Mouse (Mus musculus) liver, embryonic 15.5 days (tissue): ENCODE results near the gene Mterf4. TPM values are rescaled to one million over a fixed set of nuclear protein-coding genes. Genes with fewer than 3 reads are reported as not detected.

ENCODE experiments used
- ATAC-seq: fragments of 200-750 bp; cut with Nextera tagmentation; 2 replicates; pipeline ENCODE4 v1.8.0; 2017; ENCODE audit warnings: moderate number of reproducible peaks, mild to moderate bottlenecking, moderate library complexity; ENCODE audit not compliant: insufficient read depth
- H3K27ac ChIP-seq: fragments of 300-500 bp; sonication (generic); replicated peaks from 2 replicates; pipeline ENCODE4 v1.5.1; 2015; ENCODE audit warnings: mild to moderate bottlenecking, inconsistent platforms
- H3K27me3 ChIP-seq: fragments of 300-500 bp; sonication (generic); 2 replicates; pipeline ENCODE4 v1.6.1; 2015; ENCODE audit warnings: mild to moderate bottlenecking, inconsistent platforms
- H3K36me3 ChIP-seq: fragments of 300-500 bp; sonication (generic); replicated peaks from 2 replicates; pipeline ENCODE4 v1.6.1; 2015; ENCODE audit warnings: moderate library complexity, mild to moderate bottlenecking, inconsistent platforms
- H3K4me1 ChIP-seq: fragments of 300-500 bp; sonication (generic); replicated peaks from 2 replicates; pipeline ENCODE4 v1.6.1; 2015; ENCODE audit warnings: inconsistent platforms
- H3K4me2 ChIP-seq: fragments of 300-500 bp; sonication (generic); 2 replicates; pipeline ENCODE4 v1.6.1; 2015; ENCODE audit warnings: moderate library complexity, mild to moderate bottlenecking, inconsistent platforms
- H3K4me3 ChIP-seq: fragments of 300-500 bp; sonication (generic); replicated peaks from 2 replicates; pipeline ENCODE4 v1.5.1; 2015; ENCODE audit warnings: mild to moderate bottlenecking, inconsistent platforms
- H3K9ac ChIP-seq: fragments of 300-500 bp; sonication (generic); 2 replicates; pipeline ENCODE4 v1.6.1; 2015; ENCODE audit warnings: moderate library complexity, mild to moderate bottlenecking, inconsistent platforms
- H3K9me3 ChIP-seq: fragments of 300-500 bp; sonication (generic); replicated peaks from 2 replicates; pipeline ENCODE4 v1.6.1; 2016; ENCODE audit warnings: inconsistent platforms
- WGBS: fragments of 180-500 bp; shearing (Covaris S2); methylation state at CpG from one replicate; pipeline ENCODE4 v1.1.7; 2015; ENCODE audit warnings: mixed read lengths; ENCODE audit not compliant: insufficient replicate concordance; 5-methylcytosine and 5-hydroxymethylcytosine counted together
- microRNA-seq: library from miRNA; unstranded; fragments of <30 nt; microRNA quantifications from one replicate; pipeline ENCODE4, GENCODE M21; 2016
- polyA plus RNA-seq: library from polyadenylated mRNA; unstranded; fragments of >200 nt; fragmentation: Nextera tagmentation; extraction: Ambion mirVana; gene quantifications from 2 replicates; pipeline ENCODE4 v1.2.1, GENCODE M21; 2015

The Mterf4 gene
- polyA plus RNA-seq, 1 experiment from 2014 or later = 10.2 TPM

GRCm38 (mm10) chr1:93257560-93257959, 48.2 kb downstream of the Mterf4 start:
- Histone ChIP-seq H3K4me1 (no peaks in the 10 kb centered on the region), H3K9ac (no peak overlapping the region), H3K4me2 (no peak overlapping the region), H3K27ac (no peak overlapping the region), H3K27me3 (no peaks in the 10 kb centered on the region), H3K9me3 (no peaks in the 10 kb centered on the region), H3K36me3 (no peaks in the 10 kb centered on the region), H3K4me3 (no peak overlapping the region)
- 83% methylated on average over 1 of the region's 1 CpGs for WGBS
- ATAC-seq = no peak

GRCm38 (mm10) chr1:93255761-93256160, 50.0 kb downstream of the Mterf4 start:
- WGBS = 67% methylated on average over 7 of the region's 7 CpGs
- Histone ChIP-seq H3K27ac (no peak overlapping the region), H3K4me2 (no peak overlapping the region), H3K4me1 (no peaks in the 10 kb centered on the region), H3K9me3 (no peaks in the 10 kb centered on the region), H3K9ac (no peak overlapping the region), H3K36me3 (no peaks in the 10 kb centered on the region), H3K4me3 (no peak overlapping the region), H3K27me3 (no peaks in the 10 kb centered on the region)
- ATAC-seq = no peak

DNA sequence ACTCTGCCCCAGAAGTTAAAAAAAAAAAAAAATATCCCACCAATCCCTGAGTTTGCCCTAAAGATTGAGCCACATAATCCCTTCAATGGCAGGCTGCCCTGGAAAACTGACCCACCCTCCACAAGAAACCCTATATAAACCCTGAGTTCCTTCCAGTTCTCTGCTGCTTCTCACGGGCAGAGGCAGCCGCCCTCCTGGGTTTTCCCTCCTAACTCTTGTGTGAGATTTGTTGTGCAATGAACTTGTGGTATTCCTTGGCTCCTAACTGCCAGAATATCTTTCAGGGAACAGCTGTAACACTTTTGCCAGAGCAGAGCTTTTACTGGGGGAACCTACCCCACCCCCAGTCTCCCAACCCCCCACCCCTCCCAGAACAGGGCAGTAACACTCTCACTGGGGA, 53.1 kb downstream of the Mterf4 start:
- H3K9ac ChIP-seq = no peak overlapping the region
- WGBS = 29% methylated on average over 2 of the region's 2 CpGs
- ATAC-seq = no peak
- no peaks in the 10 kb centered on the region for H3K9me3 ChIP-seq
- H3K4me2 ChIP-seq = no peak overlapping the region
- no peaks in the 10 kb centered on the region for H3K36me3 ChIP-seq
- H3K27ac ChIP-seq = no peak overlapping the region
- H3K4me3 ChIP-seq = no peak overlapping the region
- no peaks in the 10 kb centered on the region for H3K4me1 ChIP-seq
- H3K27me3 ChIP-seq = no peaks in the 10 kb centered on the region

Small RNAs within 50 kb of the gene (microRNA-seq; reads per million reads assigned to microRNA genes)
- gene Mir6345 (not detected), gene Mir6901 (not detected), gene Mir6902 (not detected)

Other genes with a start within 250 kb of the Mterf4 start
- gene Kif1a, start 204.0 kb downstream of the Mterf4 start, polyA plus RNA-seq = 0.24 TPM in 2 replicates
- gene Agxt, start 170.7 kb downstream of the Mterf4 start, polyA plus RNA-seq = 12.3 and 14.8 TPM in 2 replicates
- 0.13 and 0.38 TPM in 2 replicates for gene 2310007B03Rik, start 145.0 kb downstream of the Mterf4 start, polyA plus RNA-seq
- gene Crocc2, start 137.2 kb downstream of the Mterf4 start, polyA plus RNA-seq = 0.03 TPM in 1 of 2 replicates, not detected in the other
- 0.21 and 0.30 TPM in 2 replicates for gene Sned1, start 70.1 kb downstream of the Mterf4 start, polyA plus RNA-seq
- 26.0 and 31.4 TPM in 2 replicates for gene Ppp1r7, start 36.9 kb upstream of the Mterf4 start, polyA plus RNA-seq
- 5.4 and 6.0 TPM in 2 replicates for gene Pask, start 37.6 kb upstream of the Mterf4 start, polyA plus RNA-seq
- gene Ano7, start 68.0 kb upstream of the Mterf4 start, polyA plus RNA-seq = 0.08 TPM in 1 of 2 replicates, not detected in the other
- 69.2 and 73.6 TPM in 2 replicates for gene Hdlbp, start 172.9 kb upstream of the Mterf4 start, polyA plus RNA-seq
- gene Farp2, start 206.2 kb upstream of the Mterf4 start, polyA plus RNA-seq = 1.2 and 1.6 TPM in 2 replicates